Mouse (Mus musculus) stomach, postnatal 0 days (tissue): ENCODE measurements around the gene Olfr961.

Experiments used
- CTCF ChIP-seq: IDR thresholded peaks from 2 replicates; pipeline ENCODE4 v1.5.1; 2016; ENCODE audit warnings: antibody characterized with exemption, low read depth, mild to moderate bottlenecking, moderate library complexity
- EP300 ChIP-seq: optimal IDR thresholded peaks from 2 replicates; pipeline ENCODE3; 2016; ENCODE audit warnings: antibody characterized with exemption

DNA sequence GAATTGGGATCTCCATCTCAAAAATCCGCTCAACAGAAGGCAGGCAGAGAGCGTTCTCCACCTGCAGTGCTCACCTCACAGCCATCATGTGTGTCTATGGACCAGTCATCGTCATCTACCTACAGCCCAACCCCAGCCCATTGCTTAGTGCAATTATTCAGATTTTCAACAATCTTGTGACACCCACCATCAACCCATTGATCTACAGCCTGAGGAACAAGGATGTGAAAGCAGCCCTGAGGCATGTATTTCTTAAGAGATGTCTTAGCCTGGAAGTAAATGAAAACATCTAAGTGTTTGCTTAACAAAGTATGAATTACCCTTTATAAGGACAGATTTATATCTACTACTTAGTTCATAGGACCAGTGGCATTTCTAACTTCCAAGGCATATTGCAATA lies 21.1 kb upstream of the Olfr961 start:
- no peak for TF ChIP-seq CTCF
- no peak for TF ChIP-seq EP300
